Mouse (Mus musculus): ENCODE measurements around the gene Amhr2.

- TF ChIP-seq CTCF (conservative IDR thresholded peaks at IDR 0.05; ENCODE audit: insufficient read depth, insufficient read length, low read depth, low read length) (no peak), POLR2A (IDR thresholded peaks at IDR 0.05; ENCODE audit: low read depth, low read length) (no peak)
Observed at GRCm38 (mm10) chr15:102471295-102471645, 26.1 kb downstream of the Amhr2 start.

Data from kidney, adult 2 months (tissue).